Mouse (Mus musculus): ENCODE measurements around the gene Acsbg1. TPM values are rescaled to one million over a fixed set of nuclear protein-coding genes. Genes with fewer than 3 reads are reported as not detected.

Gene Acsbg1
- polyA plus RNA-seq, 1 experiment from 2014 or later, result 68.3 TPM

GRCm38 (mm10) chr9:54641548-54641947, 20.1 kb downstream of the Acsbg1 start:
- DNase-seq (ENCODE audit: low spot score) (no peak), ATAC-seq (ENCODE audit: low FRiP score, low TSS enrichment) (no peak)
- no peaks in the 10 kb centered on the region for H3K4me1 ChIP-seq (replicated peaks; ENCODE audit: control insufficient read depth, insufficient read depth)
- TF ChIP-seq EP300 (optimal IDR thresholded peaks at IDR 0.05) (no peak), CTCF (IDR thresholded peaks at IDR 0.05; ENCODE audit: low read depth) (no peak)
- no peak overlapping the region for H3K4me3 ChIP-seq (ENCODE audit: low read depth, low read length)
- WGBS, result 80% methylated on average over 3 of the region's 3 CpGs
- H3K9me3 ChIP-seq (ENCODE audit: control insufficient read depth, low read length), result no peaks in the 10 kb centered on the region
- no peaks in the 10 kb centered on the region for H3K36me3 ChIP-seq (ENCODE audit: control insufficient read depth, insufficient read depth, low read length)
- no peaks in the 10 kb centered on the region for H3K27me3 ChIP-seq (ENCODE audit: control insufficient read depth, insufficient read depth, low read length)
- H3K4me2 ChIP-seq (replicated peaks; ENCODE audit: low read depth), result no peak overlapping the region
- 0 out of 2 replicates have a peak overlapping the region, but pooled peaks have one; percentile 4 for H3K27ac ChIP-seq (replicated peaks)
- H3K9ac ChIP-seq (ENCODE audit: low read length), result no peak overlapping the region

- no peak overlapping the region for H3K9ac ChIP-seq (ENCODE audit: low read length)
- no peak overlapping the region for H3K4me3 ChIP-seq (ENCODE audit: low read depth, low read length)
- no peak for TF ChIP-seq EP300 (optimal IDR thresholded peaks at IDR 0.05)
- no peak for TF ChIP-seq CTCF (IDR thresholded peaks at IDR 0.05; ENCODE audit: low read depth)
- 57% methylated on average over 2 of the region's 2 CpGs for WGBS
- H3K4me2 ChIP-seq (replicated peaks; ENCODE audit: low read depth), result no peak overlapping the region
- no peaks in the 10 kb centered on the region for H3K27me3 ChIP-seq (ENCODE audit: control insufficient read depth, insufficient read depth, low read length)
- H3K9me3 ChIP-seq (ENCODE audit: control insufficient read depth, low read length), result no peaks in the 10 kb centered on the region
- ATAC-seq (ENCODE audit: low FRiP score, low TSS enrichment), result no peak
- no peak overlapping the region for H3K27ac ChIP-seq (replicated peaks)
- no peaks in the 10 kb centered on the region for H3K36me3 ChIP-seq (ENCODE audit: control insufficient read depth, insufficient read depth, low read length)
- no peak for DNase-seq (ENCODE audit: low spot score)
- no peaks in the 10 kb centered on the region for H3K4me1 ChIP-seq (replicated peaks; ENCODE audit: control insufficient read depth, insufficient read depth)
Measured at GRCm38 (mm10) chr9:54639192-54639591, 22.5 kb downstream of the Acsbg1 start.

GRCm38 (mm10) chr9:54637510-54638314, 24.0 kb downstream of the Acsbg1 start:
- DNase-seq (ENCODE audit: low spot score), result no peak
- Histone ChIP-seq H3K27ac (replicated peaks) (no peak overlapping the region), H3K9ac (ENCODE audit: low read length) (no peak overlapping the region), H3K36me3 (ENCODE audit: control insufficient read depth, insufficient read depth, low read length) (no peaks in the 10 kb centered on the region), H3K4me1 (replicated peaks; ENCODE audit: control insufficient read depth, insufficient read depth) (no peaks in the 10 kb centered on the region), H3K9me3 (ENCODE audit: control insufficient read depth, low read length) (0 out of 2 replicates have a peak, but pooled peaks cover under 1% of the 10 kb centered on the region), H3K27me3 (ENCODE audit: control insufficient read depth, insufficient read depth, low read length) (no peaks in the 10 kb centered on the region), H3K4me3 (ENCODE audit: low read depth, low read length) (no peak overlapping the region), H3K4me2 (replicated peaks; ENCODE audit: low read depth) (no peak overlapping the region)
- WGBS, result 54% methylated on average over 5 of the region's 5 CpGs
- TF ChIP-seq CTCF (IDR thresholded peaks at IDR 0.05; ENCODE audit: low read depth), result no peak
- ATAC-seq (ENCODE audit: low FRiP score, low TSS enrichment), result no peak

GRCm38 (mm10) chr9:54633401-54633800, 28.3 kb downstream of the Acsbg1 start:
- H3K27ac ChIP-seq (replicated peaks), result no peak overlapping the region
- H3K9ac ChIP-seq (ENCODE audit: low read length), result no peak overlapping the region
- no peak overlapping the region for H3K4me2 ChIP-seq (replicated peaks; ENCODE audit: low read depth)
- no peak for ATAC-seq (ENCODE audit: low FRiP score, low TSS enrichment)
- no peak for DNase-seq (ENCODE audit: low spot score)
- H3K9me3 ChIP-seq (ENCODE audit: control insufficient read depth, low read length), result 0 out of 2 replicates have a peak, but pooled peaks cover 2% of the 10 kb centered on the region
- TF ChIP-seq CTCF (IDR thresholded peaks at IDR 0.05; ENCODE audit: low read depth), result no peak
- no peak for TF ChIP-seq EP300 (optimal IDR thresholded peaks at IDR 0.05)
- no peak overlapping the region for H3K4me3 ChIP-seq (ENCODE audit: low read depth, low read length)
- no peaks in the 10 kb centered on the region for H3K4me1 ChIP-seq (replicated peaks; ENCODE audit: control insufficient read depth, insufficient read depth)
- no peaks in the 10 kb centered on the region for H3K27me3 ChIP-seq (ENCODE audit: control insufficient read depth, insufficient read depth, low read length)
- 62% methylated on average over 2 of the region's 2 CpGs for WGBS
- H3K36me3 ChIP-seq (ENCODE audit: control insufficient read depth, insufficient read depth, low read length), result no peaks in the 10 kb centered on the region

- ATAC-seq (ENCODE audit: low FRiP score, low TSS enrichment), result no peak
- DNase-seq (ENCODE audit: low spot score), result no peak
- Histone ChIP-seq H3K9me3 (ENCODE audit: control insufficient read depth, low read length) (0 out of 2 replicates have a peak, but pooled peaks cover 2% of the 10 kb centered on the region), H3K9ac (ENCODE audit: low read length) (no peak overlapping the region), H3K27ac (replicated peaks) (no peak overlapping the region), H3K4me3 (ENCODE audit: low read depth, low read length) (no peak overlapping the region), H3K36me3 (ENCODE audit: control insufficient read depth, insufficient read depth, low read length) (no peaks in the 10 kb centered on the region), H3K4me2 (replicated peaks; ENCODE audit: low read depth) (no peak overlapping the region), H3K27me3 (ENCODE audit: control insufficient read depth, insufficient read depth, low read length) (no peaks in the 10 kb centered on the region), H3K4me1 (replicated peaks; ENCODE audit: control insufficient read depth, insufficient read depth) (no peaks in the 10 kb centered on the region)
- TF ChIP-seq EP300 (optimal IDR thresholded peaks at IDR 0.05), result no peak
- peak; percentile 55 for TF ChIP-seq CTCF (IDR thresholded peaks at IDR 0.05; ENCODE audit: low read depth)
Measured at GRCm38 (mm10) chr9:54630905-54631304, 30.8 kb downstream of the Acsbg1 start.

GRCm38 (mm10) chr9:54629613-54630261, 31.9 kb downstream of the Acsbg1 start:
- H3K4me2 ChIP-seq (replicated peaks; ENCODE audit: low read depth), result no peak overlapping the region
- no peak overlapping the region for H3K9ac ChIP-seq (ENCODE audit: low read length)
- DNase-seq (ENCODE audit: low spot score) (no peak), ATAC-seq (ENCODE audit: low FRiP score, low TSS enrichment) (no peak)
- peak; percentile 51 for TF ChIP-seq CTCF (IDR thresholded peaks at IDR 0.05; ENCODE audit: low read depth)
- TF ChIP-seq EP300 (optimal IDR thresholded peaks at IDR 0.05), result no peak
- WGBS, result 87% methylated on average over 5 of the region's 5 CpGs
- H3K9me3 ChIP-seq (ENCODE audit: control insufficient read depth, low read length), result 0 out of 2 replicates have a peak, but pooled peaks cover 2% of the 10 kb centered on the region
- H3K4me3 ChIP-seq (ENCODE audit: low read depth, low read length), result no peak overlapping the region
- no peak overlapping the region for H3K27ac ChIP-seq (replicated peaks)
- no peaks in the 10 kb centered on the region for H3K4me1 ChIP-seq (replicated peaks; ENCODE audit: control insufficient read depth, insufficient read depth)
- H3K36me3 ChIP-seq (ENCODE audit: control insufficient read depth, insufficient read depth, low read length), result no peaks in the 10 kb centered on the region
- H3K27me3 ChIP-seq (ENCODE audit: control insufficient read depth, insufficient read depth, low read length), result no peaks in the 10 kb centered on the region

Measured in stomach, postnatal 0 days (tissue).